Mouse (Mus musculus) layer of hippocampus, adult 2 months (tissue): ENCODE measurements around the gene Rhob. TPM values are rescaled to one million over a fixed set of nuclear protein-coding genes. Genes with fewer than 3 reads are reported as not detected.
"Not testable (repeated sequence)": the region's sequence is repeated elsewhere in the genome, so short reads cannot be mapped to it uniquely, and the experiment has no call there.

Experiments used
- DNase-seq, 2 experiments: peaks; one replicate each; pipeline ENCODE4 v3.0.0; 2022; ENCODE audit warnings: low spot score in 2 of 2
- H3K27ac ChIP-seq: fragments of 200-600 bp; 2 replicates; pipeline ENCODE4 v1.8.1; 2022
- H3K4me3 ChIP-seq: fragments of 200-600 bp; 2 replicates; pipeline ENCODE4 v1.8.1; 2022; ENCODE audit warnings: mild to moderate bottlenecking
- CTCF ChIP-seq: fragments of 200-600 bp; conservative IDR thresholded peaks from 2 replicates; pipeline ENCODE4 v1.8.1; 2022; ENCODE audit warnings: antibody characterized with exemption, mild to moderate bottlenecking, moderate library complexity
- total RNA-seq, 2 experiments: library from RNA; stranded (reverse); gene quantifications; 2 replicates each; pipeline ENCODE4 v1.2.3; 2021

The Rhob gene
- total RNA-seq, 2 experiments from 2014 or later, result 359 to 361 TPM

DNA sequence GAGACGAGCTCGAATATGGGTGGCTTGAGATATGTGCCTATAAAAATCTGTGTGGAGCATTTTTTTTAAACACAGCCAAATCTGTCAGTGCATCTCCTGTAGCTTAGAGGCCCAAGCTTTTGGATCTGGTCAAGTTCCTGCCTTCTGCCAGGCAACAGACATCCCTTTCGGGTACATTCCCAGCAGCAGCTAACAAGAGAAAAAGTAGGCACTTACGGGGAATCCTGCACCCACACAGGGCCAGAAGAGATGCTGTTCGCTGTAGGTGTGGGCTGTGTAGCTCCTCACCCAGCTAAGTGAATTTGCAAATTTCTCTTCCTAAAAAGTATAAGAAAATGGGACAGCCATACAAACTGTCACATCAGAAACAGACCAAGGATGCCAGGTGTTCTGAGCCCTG, 34.8 kb downstream of the Rhob start:
- Histone ChIP-seq H3K4me3 (no peak overlapping the region), H3K27ac (peak overlapping the region; percentile 79)
- no peak for TF ChIP-seq CTCF
- no peak for DNase-seq

DNA sequence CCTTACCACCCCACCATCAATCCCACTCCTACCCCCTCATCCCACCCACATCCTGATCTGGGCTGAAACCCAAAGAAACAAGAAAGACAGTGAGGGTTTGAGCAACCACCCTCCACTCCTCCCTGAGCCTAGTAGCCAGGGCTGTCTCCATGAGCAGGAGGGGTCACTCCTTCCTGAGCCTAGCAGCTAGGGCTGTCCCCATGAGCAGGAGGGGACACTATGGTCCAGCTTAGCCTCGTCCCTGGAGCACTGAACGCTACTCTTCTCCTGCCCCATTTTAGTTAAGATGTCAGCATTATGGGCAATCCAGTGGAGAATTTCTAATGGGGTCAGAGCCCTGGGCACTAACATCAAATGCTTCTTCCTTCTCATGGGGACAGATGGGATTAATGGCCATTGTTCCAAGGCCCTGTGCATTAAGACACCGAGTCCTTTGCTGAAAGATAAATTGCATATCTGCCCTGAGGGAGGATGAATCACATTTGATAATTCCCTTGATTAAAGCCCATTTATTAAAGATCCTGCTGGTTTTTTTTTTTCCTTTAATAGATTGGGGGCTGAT, 36.1 kb downstream of the Rhob start:
- Histone ChIP-seq H3K27ac (peak overlapping the region; percentile 67), H3K4me3 (no peak overlapping the region)
- no peak for DNase-seq
- no peak for TF ChIP-seq CTCF

DNA sequence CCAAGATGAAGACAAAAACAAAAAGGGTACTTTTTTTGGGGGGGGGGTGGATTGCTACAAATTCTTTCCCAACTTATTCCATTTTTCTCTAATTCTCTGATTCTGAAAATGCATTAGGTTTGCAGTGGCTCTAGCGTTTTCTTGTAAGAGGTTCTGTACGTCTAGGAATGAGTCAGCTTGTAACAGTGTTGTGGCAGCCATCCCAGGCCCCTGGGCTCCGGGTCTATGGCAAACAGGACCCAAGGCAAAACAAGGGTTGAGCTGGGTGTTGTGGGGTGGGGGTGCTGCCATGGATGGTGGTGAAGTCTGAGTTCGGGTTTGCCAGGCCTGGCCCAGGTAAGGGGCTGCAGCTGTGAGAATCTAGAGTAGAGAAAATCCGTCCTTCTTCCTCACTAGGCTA, 37.3 kb downstream of the Rhob start:
- Histone ChIP-seq H3K4me3 (no peak overlapping the region), H3K27ac (no peak overlapping the region)
- no peak for TF ChIP-seq CTCF
- no peak for DNase-seq

DNA sequence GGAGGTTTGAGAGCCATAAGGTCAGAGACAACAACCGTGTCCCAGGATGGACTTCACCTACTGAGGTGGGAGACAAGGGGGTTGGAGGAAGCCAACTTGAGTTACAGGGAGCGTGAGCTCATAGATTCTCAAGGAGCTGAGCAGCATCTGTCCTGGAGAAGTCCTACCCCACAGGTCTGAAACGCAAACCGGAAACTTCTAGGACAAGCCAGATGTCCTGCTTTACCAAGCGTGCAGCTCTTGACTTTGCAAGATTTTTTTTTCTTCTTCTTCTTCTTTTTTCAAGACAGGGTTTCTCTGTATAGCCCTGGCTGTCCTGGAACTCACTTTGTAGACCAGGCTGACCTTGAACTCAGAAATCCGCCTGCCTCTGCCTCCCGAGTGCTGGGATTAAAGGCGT, 38.2 kb downstream of the Rhob start:
- not testable (repeated sequence) for DNase-seq, H3K4me3 ChIP-seq, H3K27ac ChIP-seq

DNA sequence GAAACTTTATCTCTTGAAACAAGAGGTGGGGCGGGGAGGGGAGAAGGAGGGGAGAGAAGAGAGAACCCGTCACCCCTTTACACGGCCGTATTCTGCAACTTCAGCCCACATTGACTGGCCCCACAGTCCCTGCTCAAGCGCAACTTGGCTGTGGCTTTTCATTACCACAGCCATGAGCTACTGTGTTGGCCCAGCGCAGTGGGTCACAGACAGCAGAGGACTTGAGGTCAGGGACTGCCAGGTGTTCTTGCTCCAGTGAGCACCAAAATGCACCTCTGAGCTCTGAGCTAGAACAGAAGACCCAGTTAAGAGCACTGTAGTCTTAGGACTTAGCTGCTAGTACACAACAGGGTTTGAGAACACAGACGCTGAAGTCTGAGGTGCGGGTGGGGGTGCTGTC, 41.4 kb downstream of the Rhob start:
- Histone ChIP-seq H3K4me3 (no peak overlapping the region), H3K27ac (0 out of 2 replicates have a peak overlapping the region, but pooled peaks have one; percentile 4)
- TF ChIP-seq CTCF, result no peak
- no peak for DNase-seq

DNA sequence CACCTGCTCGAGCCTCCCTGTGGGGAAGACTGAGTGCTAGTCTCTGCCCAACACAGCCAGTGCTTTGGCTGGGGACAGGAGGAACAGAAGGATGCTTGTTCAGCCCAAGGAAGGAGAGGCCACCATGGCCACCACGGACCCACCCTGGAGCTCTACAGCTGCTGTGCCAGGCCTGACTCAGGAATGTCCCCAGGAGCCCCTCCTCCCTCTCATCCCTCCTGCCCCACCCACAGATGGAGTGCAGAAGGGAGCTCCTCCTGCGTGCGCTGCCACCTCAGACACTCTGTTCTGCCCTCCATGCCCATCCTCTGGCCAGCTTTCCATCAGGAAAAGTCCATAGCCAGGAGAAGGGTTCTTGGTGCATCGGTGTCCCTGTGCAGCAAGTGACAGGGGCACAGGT, 42.8 kb downstream of the Rhob start:
- TF ChIP-seq CTCF, result no peak
- Histone ChIP-seq H3K27ac (peak overlapping the region; percentile 92; the same call in 1 of the 2 replicates), H3K4me3 (no peak overlapping the region)
- DNase-seq, result no peak

DNA sequence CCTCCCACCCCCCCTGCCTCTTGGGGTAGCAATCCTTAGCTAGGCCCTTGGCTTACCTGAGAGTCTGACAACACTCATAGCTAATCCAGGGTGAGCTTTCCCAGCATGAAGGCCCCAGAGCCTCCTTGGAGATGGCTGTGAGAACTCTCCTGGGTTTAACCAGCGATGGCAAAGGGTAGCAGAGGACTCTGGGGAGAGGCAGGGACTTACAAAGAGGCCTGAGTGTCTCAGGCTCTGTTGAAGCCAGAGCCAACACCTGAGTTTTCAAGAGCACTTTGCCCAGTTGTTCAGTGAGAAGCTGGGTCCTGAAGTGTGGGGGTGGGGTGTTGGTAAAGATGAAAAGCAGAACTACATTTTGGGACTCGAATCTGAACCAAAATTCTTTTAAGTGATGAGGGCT, 44.8 kb downstream of the Rhob start:
- H3K27ac ChIP-seq, result peak overlapping the region; percentile 92
- no peak for TF ChIP-seq CTCF
- H3K4me3 ChIP-seq, result no peak overlapping the region
- DNase-seq, result no peak

DNA sequence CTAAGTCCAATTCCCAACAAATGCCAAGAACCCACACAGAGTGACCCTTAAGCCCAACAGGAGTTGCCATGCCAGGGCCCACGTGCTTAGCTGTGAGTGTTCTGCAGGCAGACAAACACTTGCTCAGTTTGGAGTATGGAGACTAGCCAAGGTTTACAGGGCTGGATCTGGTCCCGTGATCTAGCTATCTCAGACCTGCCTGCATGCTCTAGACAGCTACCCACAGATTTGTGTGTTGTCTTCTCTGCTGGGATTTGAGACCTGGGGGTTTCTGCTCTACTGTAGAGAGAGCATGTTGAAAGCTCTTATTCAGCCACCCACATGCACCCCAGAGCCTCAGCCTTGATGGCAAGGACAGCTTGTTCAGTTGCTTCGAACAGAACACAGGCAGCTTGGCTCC, 45.3 kb downstream of the Rhob start:
- Histone ChIP-seq H3K27ac (peak overlapping the region; percentile 86), H3K4me3 (no peak overlapping the region)
- peak; percentile 57 to 86 for DNase-seq
- TF ChIP-seq CTCF, result no peak

DNA sequence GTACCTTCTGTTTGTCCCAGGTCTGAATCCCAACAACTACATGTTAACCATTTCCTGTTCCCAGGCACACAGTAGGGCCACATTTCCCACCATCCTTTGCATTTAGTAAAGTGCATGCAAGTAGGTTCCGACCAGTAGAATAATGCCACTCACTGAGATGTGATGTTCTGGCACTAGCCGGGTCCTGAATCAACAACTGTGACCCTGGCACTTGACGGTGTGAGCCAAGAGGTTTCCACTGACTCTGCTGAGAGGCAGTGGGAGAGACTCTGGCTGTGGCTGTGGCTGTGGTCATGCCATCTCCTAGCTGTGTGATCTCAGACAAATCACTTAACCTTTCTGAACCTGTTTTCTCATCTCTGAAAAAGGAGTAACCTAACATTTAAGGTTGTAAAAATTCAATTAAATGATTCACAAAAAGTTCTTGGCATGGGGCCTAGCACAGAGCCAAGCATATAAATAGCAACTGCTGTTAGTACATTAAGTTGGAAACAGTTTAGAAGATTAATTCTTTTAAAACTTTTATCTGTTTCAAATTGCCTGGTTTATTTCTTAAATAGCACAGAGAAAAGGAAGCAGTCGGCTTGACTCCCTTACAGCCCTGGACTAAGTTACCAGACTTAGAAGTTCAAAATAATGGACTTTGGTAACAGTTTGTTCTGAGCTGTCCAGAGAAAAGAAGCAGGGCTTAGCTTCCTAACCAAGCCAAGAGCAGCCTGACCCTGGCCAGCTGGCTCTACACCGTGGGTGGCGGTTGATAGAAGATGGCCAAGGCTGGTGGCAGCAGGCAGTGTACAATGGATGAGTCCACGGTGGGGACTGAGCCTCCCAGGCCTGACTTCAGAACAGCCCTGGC, 46.8 kb downstream of the Rhob start:
- no peak overlapping the region for H3K4me3 ChIP-seq
- no peak for TF ChIP-seq CTCF
- peak in 1 of 2 experiments; percentile 53 for DNase-seq
- peak overlapping the region; percentile 86 for H3K27ac ChIP-seq

DNA sequence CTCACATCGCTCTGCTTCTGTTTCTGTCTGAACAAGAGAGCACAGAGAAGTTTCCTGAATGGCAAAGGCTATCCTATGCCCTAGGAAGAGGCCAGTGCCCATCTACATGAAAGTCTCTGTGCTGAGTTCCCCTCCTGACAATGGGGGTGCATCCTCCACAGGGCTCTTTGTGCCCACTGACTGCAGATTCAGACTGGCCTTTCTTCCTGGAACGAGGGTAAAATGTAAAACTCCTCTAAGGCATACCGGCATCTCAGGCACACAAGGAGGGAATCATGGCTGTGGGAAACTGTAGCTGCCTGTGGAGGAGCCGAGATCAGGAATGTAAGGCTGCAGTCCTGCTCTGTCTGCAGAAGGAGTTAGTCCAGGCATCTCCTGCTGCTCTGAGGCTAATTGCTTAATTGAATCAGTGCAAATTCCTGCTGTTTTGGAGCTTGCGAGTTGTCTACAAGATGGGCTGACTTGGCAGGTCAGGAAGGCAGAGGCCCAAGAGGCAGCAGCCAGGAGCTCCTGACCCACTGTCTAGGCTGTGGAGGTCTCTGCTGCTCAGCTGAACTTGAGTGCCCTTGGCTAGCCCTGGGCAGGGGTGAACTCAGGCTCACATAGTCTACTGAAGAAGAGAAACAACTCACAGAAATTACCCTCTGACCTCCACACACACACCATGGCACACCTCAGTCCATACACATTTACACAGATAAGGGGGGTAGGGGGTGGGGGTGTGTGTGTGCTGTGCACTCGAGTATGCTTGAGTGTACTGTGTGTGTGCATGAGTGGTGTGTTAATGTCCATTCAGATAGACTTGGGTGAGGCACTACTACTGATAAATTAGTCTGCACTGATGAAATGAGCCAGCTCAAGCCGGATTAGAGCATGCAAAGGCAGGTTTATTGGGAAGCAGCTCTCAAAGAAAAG, 48.0 kb downstream of the Rhob start:
- H3K27ac ChIP-seq, result peak overlapping the region; percentile 86
- DNase-seq, result no peak
- no peak overlapping the region for H3K4me3 ChIP-seq
- no peak for TF ChIP-seq CTCF

DNA sequence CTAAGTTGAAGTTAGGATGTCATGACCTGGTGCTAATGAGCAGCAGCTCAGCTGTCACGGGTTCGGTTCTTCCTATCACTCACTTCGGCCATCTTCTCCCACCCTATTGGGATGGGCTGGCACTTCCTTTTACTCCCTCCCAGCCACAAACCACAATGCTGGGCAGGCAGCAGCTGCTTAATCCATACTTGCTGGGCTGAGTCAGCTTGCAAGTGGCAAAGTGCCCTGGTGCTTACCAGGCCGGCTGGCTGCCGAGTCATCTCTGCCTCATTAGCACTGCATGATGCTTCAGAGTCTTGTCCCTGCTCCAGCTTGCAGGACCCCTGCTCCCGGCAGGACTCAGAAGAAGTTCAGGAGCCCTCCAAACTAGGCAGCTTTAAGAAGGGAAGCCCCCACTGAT, 49.2 kb downstream of the Rhob start:
- peak; percentile 68 to 78 for DNase-seq
- H3K4me3 ChIP-seq, result no peak overlapping the region
- TF ChIP-seq CTCF, result no peak
- peak overlapping the region; percentile 86 for H3K27ac ChIP-seq

DNA sequence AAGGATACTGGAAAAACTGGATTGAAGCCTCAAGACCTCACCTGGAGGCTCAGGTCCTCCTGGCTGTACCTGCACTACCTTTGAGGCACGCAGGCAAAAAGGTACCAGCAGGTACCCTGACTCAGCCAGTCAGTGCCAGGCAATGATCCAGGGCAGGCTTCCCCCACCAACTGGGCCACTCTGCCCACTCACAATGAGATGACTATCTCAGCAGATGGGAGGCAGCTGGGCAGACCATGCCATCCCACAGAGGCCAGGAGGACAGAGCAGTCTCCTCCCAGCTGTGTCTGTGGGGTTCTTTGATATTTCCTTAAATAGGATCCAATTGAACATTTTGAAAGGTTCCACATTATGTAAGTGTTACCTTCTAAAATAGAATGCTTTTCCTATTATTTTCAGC, 49.8 kb downstream of the Rhob start:
- H3K4me3 ChIP-seq, result no peak overlapping the region
- peak overlapping the region; percentile 86 for H3K27ac ChIP-seq
- peak; percentile 50 to 59 for DNase-seq
- TF ChIP-seq CTCF, result no peak

Other genes starting within 250 kb of the Rhob start
- not detected for gene Gdf7, start 198.1 kb downstream of the Rhob start, total RNA-seq
- gene Hs1bp3, start 186.6 kb downstream of the Rhob start, total RNA-seq, result 10 to 100 TPM; 12.2 to 15.1 TPM
- not detected for gene Slc7a15, start 99.1 kb upstream of the Rhob start, total RNA-seq
- gene Pum2, start 174.1 kb upstream of the Rhob start, total RNA-seq, result 100 to 1,000 TPM; 186 to 195 TPM